Mouse (Mus musculus): Measurements from ENCODE around the gene Commd1. TPM values are rescaled to one million over a fixed set of nuclear protein-coding genes. Genes with fewer than 3 reads are reported as not detected.

Gene Commd1
- polyA plus RNA-seq (2015; fragmentation: Nextera tagmentation; extraction: Ambion mirVana) = 332 and 342 TPM in 2 replicates

- Histone ChIP-seq H3K4me3 (replicated peaks) (peak within 1 kb of the TSS; percentile 80), H3K27me3 (no peaks in the 10 kb centered on the region), H3K36me3 (peaks cover 9% of the 10 kb centered on the region; the same call in 1 of the 2 replicates), H3K4me2 (replicated peaks) (peak within 1 kb of the TSS; percentile 65), H3K4me1 (peaks cover 9% of the 10 kb centered on the region), H3K9me3 (replicated peaks) (no peaks in the 10 kb centered on the region), H3K9ac (peak within 1 kb of the TSS; percentile 74), H3K27ac (replicated peaks) (peak within 1 kb of the TSS; percentile 99)
- peak; percentile 90 for ATAC-seq (ENCODE audit: insufficient number of reproducible peaks, low FRiP score, low TSS enrichment, low read depth)
- 3% methylated on average over 42 of the region's 42 CpGs for WGBS
Measured at GRCm38 (mm10) chr11:22981984-22982757, at the start of gene Commd1, which contains the start of gene Gm28048. Gene Commd1, minus strand, starts transcription at chr11:22982382. Gene Gm28048, minus strand, starts transcription at chr11:22982090.

- Histone ChIP-seq H3K27me3 (no peaks in the 10 kb centered on the region), H3K36me3 (no peaks in the 10 kb centered on the region), H3K4me3 (replicated peaks) (no peak overlapping the region), H3K27ac (replicated peaks) (no peak overlapping the region), H3K9me3 (replicated peaks) (no peaks in the 10 kb centered on the region), H3K4me1 (no peaks in the 10 kb centered on the region), H3K9ac (no peak overlapping the region), H3K4me2 (replicated peaks) (no peak overlapping the region)
- WGBS = 73% methylated on average over 6 of the region's 6 CpGs
- ATAC-seq (ENCODE audit: insufficient number of reproducible peaks, low FRiP score, low TSS enrichment, low read depth) = no peak
Measured at GRCm38 (mm10) chr11:23029399-23029798, 47.2 kb upstream of the Commd1 start.

- H3K36me3 ChIP-seq = no peaks in the 10 kb centered on the region
- no peak overlapping the region for H3K9ac ChIP-seq
- no peak overlapping the region for H3K4me3 ChIP-seq (replicated peaks)
- no peaks in the 10 kb centered on the region for H3K9me3 ChIP-seq (replicated peaks)
- H3K27ac ChIP-seq (replicated peaks) = no peak overlapping the region
- no peak overlapping the region for H3K4me2 ChIP-seq (replicated peaks)
- no peak for ATAC-seq (ENCODE audit: insufficient number of reproducible peaks, low FRiP score, low TSS enrichment, low read depth)
- no peaks in the 10 kb centered on the region for H3K4me1 ChIP-seq
- WGBS = 61% methylated on average over 3 of the region's 3 CpGs
- no peaks in the 10 kb centered on the region for H3K27me3 ChIP-seq
Measured at GRCm38 (mm10) chr11:23028957-23029356, 46.8 kb upstream of the Commd1 start.

- no peaks in the 10 kb centered on the region for H3K4me1 ChIP-seq
- WGBS = 67% methylated on average over 3 of the region's 3 CpGs
- no peak overlapping the region for H3K4me2 ChIP-seq (replicated peaks)
- ATAC-seq (ENCODE audit: insufficient number of reproducible peaks, low FRiP score, low TSS enrichment, low read depth) = no peak
- H3K36me3 ChIP-seq = no peaks in the 10 kb centered on the region
- H3K9ac ChIP-seq = no peak overlapping the region
- H3K4me3 ChIP-seq (replicated peaks) = no peak overlapping the region
- H3K27me3 ChIP-seq = no peaks in the 10 kb centered on the region
- H3K27ac ChIP-seq (replicated peaks) = no peak overlapping the region
- H3K9me3 ChIP-seq (replicated peaks) = no peaks in the 10 kb centered on the region
Measured at GRCm38 (mm10) chr11:23024169-23024568, 42.0 kb upstream of the Commd1 start.

GRCm38 (mm10) chr11:23023155-23023554 lies 41.0 kb upstream of the Commd1 start:
- 92% methylated on average over 2 of the region's 2 CpGs for WGBS
- H3K4me2 ChIP-seq (replicated peaks) = no peak overlapping the region
- no peak overlapping the region for H3K27ac ChIP-seq (replicated peaks)
- H3K36me3 ChIP-seq = no peaks in the 10 kb centered on the region
- no peak overlapping the region for H3K4me3 ChIP-seq (replicated peaks)
- ATAC-seq (ENCODE audit: insufficient number of reproducible peaks, low FRiP score, low TSS enrichment, low read depth) = no peak
- H3K9me3 ChIP-seq (replicated peaks) = no peaks in the 10 kb centered on the region
- no peaks in the 10 kb centered on the region for H3K4me1 ChIP-seq
- no peaks in the 10 kb centered on the region for H3K27me3 ChIP-seq
- H3K9ac ChIP-seq = no peak overlapping the region

- 83% methylated on average over 14 of the region's 14 CpGs for WGBS
- no peak for ATAC-seq (ENCODE audit: insufficient number of reproducible peaks, low FRiP score, low TSS enrichment, low read depth)
- Histone ChIP-seq H3K4me3 (replicated peaks) (no peak overlapping the region), H3K9me3 (replicated peaks) (no peaks in the 10 kb centered on the region), H3K4me1 (no peaks in the 10 kb centered on the region), H3K27ac (replicated peaks) (no peak overlapping the region), H3K27me3 (no peaks in the 10 kb centered on the region), H3K36me3 (no peaks in the 10 kb centered on the region), H3K9ac (no peak overlapping the region), H3K4me2 (replicated peaks) (no peak overlapping the region)
Measured at GRCm38 (mm10) chr11:23020841-23021240, 38.7 kb upstream of the Commd1 start.

GRCm38 (mm10) chr11:23020116-23020770 lies 38.1 kb upstream of the Commd1 start:
- Histone ChIP-seq H3K4me3 (replicated peaks) (no peak overlapping the region), H3K36me3 (no peaks in the 10 kb centered on the region), H3K9ac (no peak overlapping the region), H3K27ac (replicated peaks) (no peak overlapping the region), H3K27me3 (no peaks in the 10 kb centered on the region), H3K4me1 (no peaks in the 10 kb centered on the region), H3K4me2 (replicated peaks) (no peak overlapping the region), H3K9me3 (replicated peaks) (no peaks in the 10 kb centered on the region)
- 59% methylated on average over 24 of the region's 24 CpGs for WGBS
- no peak for ATAC-seq (ENCODE audit: insufficient number of reproducible peaks, low FRiP score, low TSS enrichment, low read depth)

- H3K27me3 ChIP-seq = no peaks in the 10 kb centered on the region
- no peaks in the 10 kb centered on the region for H3K4me1 ChIP-seq
- 92% methylated on average over 4 of the region's 4 CpGs for WGBS
- H3K36me3 ChIP-seq = no peaks in the 10 kb centered on the region
- no peak overlapping the region for H3K4me3 ChIP-seq (replicated peaks)
- no peak overlapping the region for H3K4me2 ChIP-seq (replicated peaks)
- no peak overlapping the region for H3K9ac ChIP-seq
- H3K27ac ChIP-seq (replicated peaks) = no peak overlapping the region
- H3K9me3 ChIP-seq (replicated peaks) = no peaks in the 10 kb centered on the region
- ATAC-seq (ENCODE audit: insufficient number of reproducible peaks, low FRiP score, low TSS enrichment, low read depth) = no peak
Measured at GRCm38 (mm10) chr11:23017943-23018342, 35.8 kb upstream of the Commd1 start.

GRCm38 (mm10) chr11:23014996-23015395 lies 32.8 kb upstream of the Commd1 start:
- no peaks in the 10 kb centered on the region for H3K27me3 ChIP-seq
- H3K4me3 ChIP-seq (replicated peaks) = no peak overlapping the region
- WGBS = 77% methylated on average over 6 of the region's 6 CpGs
- H3K9me3 ChIP-seq (replicated peaks) = no peaks in the 10 kb centered on the region
- no peak overlapping the region for H3K9ac ChIP-seq
- H3K27ac ChIP-seq (replicated peaks) = no peak overlapping the region
- no peak overlapping the region for H3K4me2 ChIP-seq (replicated peaks)
- no peak for ATAC-seq (ENCODE audit: insufficient number of reproducible peaks, low FRiP score, low TSS enrichment, low read depth)
- no peaks in the 10 kb centered on the region for H3K4me1 ChIP-seq
- H3K36me3 ChIP-seq = no peaks in the 10 kb centered on the region

GRCm38 (mm10) chr11:23013580-23014294 lies 31.6 kb upstream of the Commd1 start:
- Histone ChIP-seq H3K27me3 (no peaks in the 10 kb centered on the region), H3K36me3 (no peaks in the 10 kb centered on the region), H3K4me3 (replicated peaks) (no peak overlapping the region), H3K9me3 (replicated peaks) (no peaks in the 10 kb centered on the region), H3K9ac (no peak overlapping the region), H3K4me1 (no peaks in the 10 kb centered on the region), H3K27ac (replicated peaks) (no peak overlapping the region), H3K4me2 (replicated peaks) (no peak overlapping the region)
- 75% methylated on average over 4 of the region's 4 CpGs for WGBS
- ATAC-seq (ENCODE audit: insufficient number of reproducible peaks, low FRiP score, low TSS enrichment, low read depth) = no peak

GRCm38 (mm10) chr11:23013096-23013495 lies 30.9 kb upstream of the Commd1 start:
- no peak overlapping the region for H3K4me3 ChIP-seq (replicated peaks)
- no peak overlapping the region for H3K9ac ChIP-seq
- no peak overlapping the region for H3K27ac ChIP-seq (replicated peaks)
- ATAC-seq (ENCODE audit: insufficient number of reproducible peaks, low FRiP score, low TSS enrichment, low read depth) = no peak
- no peak overlapping the region for H3K4me2 ChIP-seq (replicated peaks)
- H3K27me3 ChIP-seq = no peaks in the 10 kb centered on the region
- no peaks in the 10 kb centered on the region for H3K4me1 ChIP-seq
- H3K36me3 ChIP-seq = no peaks in the 10 kb centered on the region
- no peaks in the 10 kb centered on the region for H3K9me3 ChIP-seq (replicated peaks)
- 59% methylated on average over 1 of the region's 1 CpGs for WGBS

All from embryonic facial prominence, embryonic 15.5 days (tissue).